In genomic region chr12:105040950-105041349, GRCm38 (mm10) we compare ENCODE assay signal across 20 mouse cellular contexts. TPM values are rescaled to one million over a fixed set of nuclear protein-coding genes. Genes with fewer than 3 reads are reported as not detected.
DNase-seq lines count a peak whose midpoint lies in the region; ATAC-seq and TF ChIP-seq lines count a peak whose summit lies in the region.
"Had no signal": no experiment of that assay in that cellular context is flagged by ENCODE, and none has a peak within 500 bp of the region (broad histone marks: within the 10 kb centered on the region; RNA-seq: fewer than 3 reads in every experiment).

No protein-coding gene starts in this region.

- peaks cover 95% of the 10 kb centered on the region for H3K4me1 ChIP-seq in G1E (ENCODE audit: insufficient read depth, low read depth, low read length)
- H3K4me1 ChIP-seq in liver, postnatal 0 days (ENCODE audit: insufficient read depth) = peaks cover 48% of the 10 kb centered on the region
- H3K4me1 ChIP-seq: hindbrain, embryonic 15.5 days had no signal

- DNase-seq in cerebellum, adult 9-10 months = no peak
- DNase-seq in G1E (ENCODE audit: low spot score) (no peak), liver (peak; percentile 46)
- DNase-seq in liver, postnatal 0 days = peak; percentile 61
- no peak for DNase-seq in urinary bladder, postnatal 4 days (ENCODE audit: low spot score in 2 of 2)
- no peak for DNase-seq in left cerebral cortex, postnatal 25 days (ENCODE audit: low spot score in 2 of 2)
- DNase-seq in cerebellum, postnatal 36 days = no peak
- DNase-seq: adrenal gland, postnatal 36 days; cerebellum, adult 9-11 months; embryo, embryonic 11 days; heart, postnatal 36 days; retina, postnatal 1 day; thymus, adult 18-20 months; thymus, postnatal 4 days had no signal

- no peak for TF ChIP-seq CTCF in G1E (IDR thresholded peaks at IDR 0.05; ENCODE audit: low read depth, low read length)
- TF ChIP-seq CTCF in liver, postnatal 0 days (IDR thresholded peaks at IDR 0.05; ENCODE audit: low read depth) = no peak

- H3K27ac ChIP-seq in liver, postnatal 0 days (ENCODE audit: low read depth) = peak overlapping the region; percentile 82
- H3K27ac ChIP-seq: hindbrain, embryonic 15.5 days; limb, embryonic 13.5 days; lung, embryonic 15.5 days had no signal

- peak; percentile 87 for TF ChIP-seq EP300 in liver, postnatal 0 days (IDR thresholded peaks at IDR 0.05; ENCODE audit: low read depth)

- H3K4me3 ChIP-seq in G1E (ENCODE audit: low read depth, low read length) = peak overlapping the region; percentile 19; the same call in 1 of the 2 replicates
- H3K4me3 ChIP-seq in liver, postnatal 0 days (ENCODE audit: low read depth, low read length) = no peak overlapping the region
- H3K4me3 ChIP-seq: hindbrain, embryonic 15.5 days; limb, embryonic 13.5 days; lung, embryonic 15.5 days; megakaryocyte, embryonic 14.5 days had no signal

- H3K4me2 ChIP-seq in liver, postnatal 0 days (ENCODE audit: low read depth, low read length) = peak overlapping the region; percentile 80
- H3K4me2 ChIP-seq: hindbrain, embryonic 15.5 days; limb, embryonic 13.5 days; lung, embryonic 15.5 days had no signal

- intact Hi-C loops in left cerebral cortex, postnatal 25 days (cut with DNase I) = no loop called here

- H3K9me3 ChIP-seq in G1E (replicated peaks) = peaks cover 2% of the 10 kb centered on the region; the same call in 1 of the 2 replicates
- no peaks in the 10 kb centered on the region; the same call in 1 of the 2 replicates for H3K9me3 ChIP-seq in liver, postnatal 0 days (ENCODE audit: low read length)
- H3K9me3 ChIP-seq: hindbrain, embryonic 15.5 days; limb, embryonic 13.5 days; lung, embryonic 15.5 days had no signal

- H3K36me3 ChIP-seq in G1E (replicated peaks) = peaks cover 97% of the 10 kb centered on the region
- peaks cover 58% of the 10 kb centered on the region for H3K36me3 ChIP-seq in liver, postnatal 0 days (replicated peaks; ENCODE audit: insufficient read depth, low read length)

- peak overlapping the region; percentile 16; the same call in 1 of the 2 replicates for H3K9ac ChIP-seq in liver, postnatal 0 days (replicated peaks)
- H3K9ac ChIP-seq: hindbrain, embryonic 15.5 days; lung, embryonic 15.5 days had no signal

- H3K27me3 ChIP-seq in G1E (ENCODE audit: insufficient read depth, low read length) = no peaks in the 10 kb centered on the region
- H3K27me3 ChIP-seq in liver, postnatal 0 days (ENCODE audit: insufficient read depth, low read length) = no peaks in the 10 kb centered on the region
- H3K27me3 ChIP-seq: hindbrain, embryonic 15.5 days; limb, embryonic 13.5 days; lung, embryonic 15.5 days; megakaryocyte, embryonic 14.5 days had no signal

- 83% methylated on average over 7 of the region's 7 CpGs for WGBS in liver, postnatal 0 days (ENCODE audit: insufficient replicate concordance)

- 0 out of 2 replicates have a peak, but pooled peaks have one; percentile 45 for ATAC-seq in cerebellum, adult (ENCODE audit: insufficient number of reproducible peaks, low FRiP score, low TSS enrichment)
- ATAC-seq in G1E (ENCODE audit: extremely low read depth, insufficient number of reproducible peaks, low FRiP score, poor library complexity, severe bottlenecking) = no peak
- ATAC-seq in liver, postnatal 0 days = peak; percentile 38
- ATAC-seq: intestine, embryonic 16.5 days had no signal

RNA-seq across cellular contexts. Expression of gene Glrx5, which starts 8.5 kb away (rescaled TPM):
- total RNA-seq in G1E (2014; fragmentation: Nextera tagmentation) = 227 and 282 TPM in 2 replicates
- total RNA-seq in G1E (2017) = 97.4 and 97.9 TPM in 2 replicates
- polyA plus RNA-seq in G1E (2012) = 320 and 368 TPM in 2 replicates
- polyA plus RNA-seq in liver, postnatal 0 days (2015; fragmentation: Nextera tagmentation; extraction: Ambion mirVana) = 349 and 355 TPM in 2 replicates
- 10 to 100 TPM; 50.8 to 53.6 TPM for total RNA-seq in left cerebral cortex, postnatal 25 days (2021)

RNA-seq across cellular contexts. Expression of gene Syne3, which starts 31.3 kb away (rescaled TPM):
- total RNA-seq in G1E (2014; fragmentation: Nextera tagmentation) (24.8 and 27.9 TPM in 2 replicates), G1E (2017) (21.3 and 21.7 TPM in 2 replicates)
- polyA plus RNA-seq in G1E (2012) = 29.7 and 31.1 TPM in 2 replicates
- 1.3 and 2.3 TPM in 2 replicates for polyA plus RNA-seq in liver, postnatal 0 days (2015; fragmentation: Nextera tagmentation; extraction: Ambion mirVana)
- total RNA-seq in left cerebral cortex, postnatal 25 days (2021) = 1 to 10 TPM in 1 of 2 experiments, under 1 TPM in 1; 0.98 to 1.3 TPM

Comparison
In these comparisons a context has a peak if more than half of its experiments do, and no peak if none do; other contexts are left out.
1. DNase-seq: peak in liver (single experiment) and liver, postnatal 0 days (single experiment); none in cerebellum, adult 9-10 months (single experiment), G1E (single experiment), urinary bladder, postnatal 4 days (0 of 2), left cerebral cortex, postnatal 25 days (0 of 2) and cerebellum, postnatal 36 days (0 of 2).
2. RNA of gene Syne3, which starts 31.3 kb away (total RNA-seq): 21.3 to 27.9 TPM in G1E; 0.98 to 1.3 TPM in left cerebral cortex, postnatal 25 days; every median in the first group is over 4 times any median in the second.